Mouse (Mus musculus): ENCODE measurements around the gene Cpne4.

The Cpne4 gene

DNA sequence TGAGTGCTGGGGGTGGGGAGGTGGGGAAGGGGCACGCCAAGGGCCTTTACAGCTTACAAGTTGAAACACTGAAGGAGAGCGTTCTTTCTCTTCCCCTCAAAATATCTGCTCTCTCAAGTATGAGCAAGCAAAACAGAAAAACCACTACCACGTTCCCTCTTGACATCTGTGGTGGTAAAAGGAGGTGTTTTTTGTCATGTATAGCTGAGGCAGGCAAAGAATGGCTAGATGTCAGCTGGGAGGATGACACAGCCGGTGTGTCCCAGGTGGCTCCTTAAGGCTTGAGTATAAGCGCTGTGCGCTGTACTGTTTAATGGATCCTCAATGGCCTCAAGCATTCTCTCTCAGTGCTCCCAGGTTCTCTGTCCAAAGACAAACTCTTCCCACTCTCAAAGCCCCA, 331.5 kb downstream of the Cpne4 start:
- no peak for DNase-seq

GRCm38 (mm10) chr9:104890517-104890916, 343.4 kb downstream of the Cpne4 start:
- no peak for DNase-seq

DNA sequence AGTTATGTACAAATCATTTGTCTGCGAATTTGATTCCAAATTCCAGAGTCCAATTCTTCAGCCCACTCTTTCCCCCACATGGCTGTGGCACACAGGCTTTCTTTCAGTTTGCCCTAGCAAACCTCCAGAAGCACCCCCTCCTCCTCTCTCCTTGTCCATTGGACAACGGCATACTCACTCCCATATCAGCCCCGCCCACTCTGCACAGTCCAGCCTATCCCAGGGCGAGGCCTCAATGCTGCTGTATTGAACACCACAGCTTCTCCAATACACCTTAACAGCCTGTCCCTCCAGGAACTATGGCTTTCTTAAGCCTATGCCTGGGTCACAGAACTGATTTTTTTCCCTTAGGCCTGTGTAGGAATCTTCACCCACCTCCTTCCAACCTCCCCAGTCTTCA, 348.3 kb downstream of the Cpne4 start:
- no peak for DNase-seq

- DNase-seq, result no peak
These were observed 354.0 kb downstream of the Cpne4 start for GRCm38 (mm10) chr9:104901118-104901517.

GRCm38 (mm10) chr9:104901827-104902226, 354.7 kb downstream of the Cpne4 start:
- DNase-seq, result no peak

- DNase-seq, result no peak
These were observed 365.6 kb downstream of the Cpne4 start for GRCm38 (mm10) chr9:104912686-104913085.

GRCm38 (mm10) chr9:104913327-104913726, 366.2 kb downstream of the Cpne4 start:
- DNase-seq, result no peak

GRCm38 (mm10) chr9:104921197-104921596, 374.1 kb downstream of the Cpne4 start:
- DNase-seq, result no peak

DNA sequence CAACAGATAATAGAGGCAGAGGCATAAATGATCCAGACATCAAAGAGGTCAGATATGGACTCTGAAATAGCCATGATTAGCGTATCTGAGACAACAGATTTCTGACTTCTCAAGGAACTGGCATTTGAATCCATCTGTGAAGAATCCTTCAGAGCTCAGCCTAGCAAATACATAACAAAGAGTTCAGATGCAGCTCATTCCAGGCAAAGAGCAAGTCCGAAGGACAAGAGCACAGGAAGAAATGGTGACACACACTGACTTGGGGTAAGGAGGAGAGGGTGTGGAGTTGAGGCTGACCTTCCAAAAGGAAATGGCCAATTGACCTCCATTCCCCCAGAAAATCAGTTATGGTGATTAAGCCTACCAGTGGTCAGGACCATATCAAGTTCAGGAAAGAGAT, 375.0 kb downstream of the Cpne4 start:
- DNase-seq, result no peak

DNA sequence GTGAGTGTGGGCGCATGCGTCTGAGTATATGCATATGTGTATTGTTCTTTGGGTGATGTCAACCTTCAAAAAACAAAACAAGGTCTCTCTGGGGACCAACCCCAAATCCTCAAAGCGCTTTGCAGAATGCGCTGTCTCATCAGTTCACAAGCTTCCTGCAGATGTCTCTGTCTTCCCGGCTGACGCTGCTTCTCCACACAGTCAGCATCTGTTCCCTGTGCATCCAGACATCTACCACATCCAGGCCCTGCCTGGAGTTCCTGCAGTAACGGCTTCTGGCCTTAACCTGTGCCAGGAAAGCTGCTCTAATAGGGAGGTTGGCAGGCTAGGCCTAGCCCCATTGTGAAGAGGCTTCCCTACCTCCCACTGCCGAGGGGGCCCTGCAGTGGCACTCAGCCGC, 381.7 kb downstream of the Cpne4 start:
- no peak for DNase-seq

DNA sequence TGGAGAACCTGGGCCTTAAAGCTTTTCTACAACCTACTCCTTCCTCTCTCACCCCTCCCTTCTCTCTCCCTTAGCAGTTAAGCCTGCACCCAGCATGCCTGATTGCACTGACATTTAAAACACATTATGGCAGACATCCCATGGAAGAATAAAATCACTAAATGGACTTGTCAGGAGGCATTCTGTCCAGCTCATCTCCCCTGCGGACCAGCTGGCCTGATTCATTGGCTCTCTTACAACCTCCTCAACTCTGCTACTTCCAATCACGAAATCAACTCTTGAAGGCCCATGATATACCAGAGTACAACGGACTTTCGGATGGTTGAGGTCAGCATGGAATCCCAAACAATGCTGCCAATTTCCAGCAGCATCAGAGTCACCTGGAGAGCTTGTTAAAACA, 393.3 kb downstream of the Cpne4 start:
- DNase-seq, result no peak

DNA sequence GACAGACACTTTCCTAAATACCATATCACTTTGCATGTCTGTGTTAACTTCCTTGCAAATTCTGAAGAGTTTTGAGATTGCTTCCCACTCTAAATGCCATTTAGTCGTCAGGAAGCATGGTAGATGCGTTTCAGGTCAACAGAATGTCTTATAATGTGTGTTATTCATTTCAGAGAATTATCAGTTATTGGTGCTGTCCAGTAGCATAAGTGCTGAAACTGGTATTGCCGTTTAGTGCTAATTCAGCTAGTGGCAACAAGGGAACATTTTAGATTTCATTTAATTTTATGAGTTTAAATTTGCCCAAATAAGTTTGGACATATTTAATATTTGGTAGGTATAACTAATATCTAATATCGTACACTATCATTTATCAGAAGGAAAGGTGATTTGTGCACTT, 403.5 kb downstream of the Cpne4 start:
- no peak for DNase-seq

GRCm38 (mm10) chr9:104952176-104952575, 405.1 kb downstream of the Cpne4 start:
- peak; percentile 1 for DNase-seq

- DNase-seq, result no peak
These were observed 425.7 kb downstream of the Cpne4 start for GRCm38 (mm10) chr9:104972828-104973227.

GRCm38 (mm10) chr9:104981934-104982548, 435.0 kb downstream of the Cpne4 start:
- no peak for DNase-seq

GRCm38 (mm10) chr9:104998225-104998624, 451.1 kb downstream of the Cpne4 start:
- no peak for DNase-seq

GRCm38 (mm10) chr9:105010721-105011120, 463.6 kb downstream of the Cpne4 start:
- peak; percentile 7 for DNase-seq

DNA sequence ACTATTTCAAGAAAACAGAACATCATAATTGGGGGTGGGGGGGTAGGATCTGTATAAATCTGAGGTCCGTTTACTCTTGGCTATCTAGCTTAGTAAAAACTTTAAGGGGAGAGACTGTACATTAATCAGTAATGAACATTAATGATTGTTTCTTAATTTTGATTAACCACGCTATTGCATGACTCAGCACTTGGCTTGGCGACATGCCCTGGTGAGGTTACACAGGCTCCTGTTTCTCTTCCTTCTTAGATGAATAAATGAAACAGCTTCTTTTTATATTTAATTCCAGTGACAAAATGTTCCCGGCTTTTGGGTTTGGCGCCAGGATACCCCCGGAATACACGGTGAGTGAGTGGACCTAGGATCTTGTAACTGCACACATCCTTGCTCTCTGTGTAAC, 471.1 kb downstream of the Cpne4 start:
- DNase-seq, result peak; percentile 46

DNA sequence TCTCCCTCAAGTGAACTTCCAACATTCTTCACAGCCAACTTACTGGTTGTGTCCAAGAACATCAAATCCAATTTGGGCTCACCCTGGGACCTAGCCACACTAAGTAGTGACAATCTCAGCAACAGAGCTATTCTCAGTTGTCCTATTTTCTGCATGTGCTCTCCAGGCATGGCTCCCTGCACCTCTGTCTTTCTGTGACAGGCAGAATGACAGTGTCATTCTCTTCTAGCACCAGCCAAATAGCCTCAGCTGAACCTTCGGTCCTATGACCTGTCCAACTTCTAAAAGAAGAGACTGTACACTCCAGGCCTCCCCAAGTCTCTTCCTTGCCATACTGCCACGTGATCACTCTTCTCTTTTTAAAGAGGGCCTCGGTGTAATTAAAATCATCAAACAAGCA, 481.2 kb downstream of the Cpne4 start:
- DNase-seq, result no peak

DNA sequence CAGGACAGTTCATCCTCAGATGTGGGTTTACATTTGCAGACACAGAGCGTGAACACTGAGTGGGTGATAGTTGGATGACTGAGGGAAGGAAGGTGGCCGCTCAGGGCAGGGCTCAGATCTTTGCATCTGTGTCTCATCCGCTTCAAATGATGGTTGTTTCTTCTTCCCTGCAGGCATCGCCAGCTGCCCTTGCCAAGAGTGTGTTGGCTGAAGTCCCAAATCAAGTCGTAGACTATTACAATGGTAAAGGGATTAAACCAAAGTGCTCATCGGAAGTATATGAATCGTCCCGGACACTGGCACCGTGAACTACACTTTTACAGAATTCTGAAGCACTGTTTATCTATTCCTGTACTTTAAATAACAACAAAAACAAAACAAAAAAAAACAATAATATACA, 485.5 kb downstream of the Cpne4 start:
- DNase-seq, result no peak

GRCm38 (mm10) chr9:105033641-105034040, 486.6 kb downstream of the Cpne4 start:
- no peak for DNase-seq

GRCm38 (mm10) chr9:105037847-105038246, 490.8 kb downstream of the Cpne4 start:
- no peak for DNase-seq

- no peak for DNase-seq
These were observed 498.9 kb downstream of the Cpne4 start for GRCm38 (mm10) chr9:105046014-105046413.

DNA sequence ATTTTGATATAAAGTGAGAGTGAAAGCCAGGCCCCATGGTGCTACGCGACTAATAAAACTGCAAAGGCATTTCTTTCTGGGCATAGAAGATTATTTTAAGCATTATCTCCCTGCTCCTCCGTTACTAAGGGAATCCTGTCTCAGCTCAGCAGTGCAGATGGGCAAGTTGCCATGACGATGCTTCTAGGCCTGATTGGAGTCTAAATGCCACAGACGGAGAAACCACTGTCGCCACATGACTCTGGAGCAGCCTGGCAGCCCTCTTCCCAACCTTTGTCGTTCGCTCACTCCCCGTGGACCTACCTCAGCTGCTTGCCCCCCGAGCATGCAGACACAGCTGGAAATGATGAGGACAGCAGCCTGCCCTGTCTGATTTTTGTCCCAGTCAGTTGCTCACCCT, 501.3 kb downstream of the Cpne4 start:
- no peak for DNase-seq

DNA sequence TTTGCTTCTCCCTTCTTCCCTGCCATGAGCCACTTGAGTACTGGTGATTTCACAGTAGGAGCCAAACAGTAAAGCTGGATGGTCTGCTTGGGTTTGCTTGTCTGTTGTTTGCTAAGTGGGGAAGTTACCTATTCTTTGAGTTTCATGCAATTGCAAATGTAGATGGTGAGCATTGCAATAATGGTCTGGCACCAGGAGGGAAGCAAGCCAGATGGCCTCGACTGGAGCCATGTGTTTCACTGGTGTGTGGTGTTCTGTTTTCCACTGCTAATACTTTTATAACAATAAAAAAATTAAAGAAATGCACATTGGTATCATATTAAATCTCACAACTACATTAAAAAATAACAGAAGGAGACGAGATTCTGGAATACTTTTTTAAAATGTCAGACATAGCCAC, 502.6 kb downstream of the Cpne4 start:
- no peak for DNase-seq

DNA sequence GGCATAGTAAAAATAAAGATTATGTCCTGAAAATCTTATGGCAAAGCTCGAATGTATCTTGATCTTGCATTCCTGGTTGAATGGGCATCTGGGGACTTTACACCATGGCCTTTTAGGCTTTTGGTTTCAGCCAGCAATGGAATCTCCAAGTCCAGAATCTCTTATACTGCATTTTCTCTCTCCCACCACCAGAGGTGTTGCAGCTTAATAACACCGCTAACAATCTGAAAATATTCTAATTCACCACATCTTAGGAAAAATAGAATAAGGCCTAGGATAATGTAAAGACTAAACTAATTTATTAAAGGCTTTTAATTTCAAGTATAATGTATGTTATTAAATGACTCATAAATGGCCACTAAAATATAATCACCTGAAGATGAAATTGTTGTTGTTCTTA, 503.2 kb downstream of the Cpne4 start:
- no peak for DNase-seq
